19 mouse cellular contexts compared by ENCODE assay signal in the genomic region with DNA sequence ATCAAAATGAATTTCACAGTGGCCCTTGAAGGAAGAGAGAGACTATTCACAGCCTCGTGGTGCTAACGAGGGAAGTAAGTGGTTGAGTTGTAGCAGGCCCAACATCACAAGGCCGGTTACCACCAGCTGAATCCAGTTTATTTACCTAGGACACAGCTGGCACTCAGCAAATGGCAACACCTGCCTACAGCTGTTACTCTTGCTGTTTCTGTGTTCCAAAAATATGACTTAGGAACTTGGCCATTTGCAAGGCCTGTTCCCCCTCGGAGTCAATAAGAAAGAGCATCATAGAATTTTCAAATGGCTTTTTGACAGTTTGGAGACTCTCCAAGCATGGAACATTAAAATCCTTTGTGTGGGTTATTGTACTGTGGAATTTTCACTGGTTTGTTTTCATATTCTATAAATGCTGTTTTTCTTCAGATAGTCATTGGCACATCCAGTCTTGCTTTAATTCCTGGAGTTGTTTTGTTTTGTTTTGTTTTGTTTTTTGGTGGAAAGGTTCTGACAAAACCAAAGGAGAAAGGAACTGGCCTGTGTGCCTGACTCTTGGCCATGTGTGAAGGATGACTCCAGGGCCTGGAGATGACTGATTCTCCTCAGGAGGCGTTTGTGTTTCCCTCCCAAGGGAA. TPM values are rescaled to one million over a fixed set of nuclear protein-coding genes. Genes with fewer than 3 reads are reported as not detected.
DNase-seq lines count a peak whose midpoint lies in the region; ATAC-seq and TF ChIP-seq lines count a peak whose summit lies in the region.
"Had no signal": no experiment of that assay in that cellular context is flagged by ENCODE, and none has a peak within 500 bp of the region (broad histone marks: within the 10 kb centered on the region; RNA-seq: fewer than 3 reads in every experiment).

No protein-coding gene starts in this region.

- H3K4me1 ChIP-seq in embryonic facial prominence, embryonic 14.5 days (ENCODE audit: control insufficient read depth, insufficient read depth, low read length), result peaks cover 4% of the 10 kb centered on the region; the same call in 1 of the 2 replicates
- H3K4me1 ChIP-seq in embryonic facial prominence, embryonic 10.5 days, result 0 out of 2 replicates have a peak, but pooled peaks cover 6% of the 10 kb centered on the region
- peaks cover 10% of the 10 kb centered on the region; the same call in 1 of the 2 replicates for H3K4me1 ChIP-seq in kidney, adult 2 months (ENCODE audit: control insufficient read depth, insufficient read depth, low read length)
- peaks cover 10% of the 10 kb centered on the region for H3K4me1 ChIP-seq in lung, embryonic 14.5 days (ENCODE audit: insufficient read depth)

- H3K27me3 ChIP-seq in embryonic facial prominence, embryonic 14.5 days (replicated peaks; ENCODE audit: control insufficient read depth, insufficient read depth, low read length), result no peaks in the 10 kb centered on the region
- H3K27me3 ChIP-seq in embryonic facial prominence, embryonic 10.5 days (replicated peaks; ENCODE audit: low read depth, poor library complexity, severe bottlenecking), result no peaks in the 10 kb centered on the region
- no peaks in the 10 kb centered on the region for H3K27me3 ChIP-seq in kidney, adult 2 months (replicated peaks; ENCODE audit: control insufficient read depth, insufficient read depth, low read length)
- no peaks in the 10 kb centered on the region for H3K27me3 ChIP-seq in lung, embryonic 14.5 days (ENCODE audit: insufficient read depth, low read length)
- H3K27me3 ChIP-seq: hindbrain, embryonic 12.5 days had no signal

- TF ChIP-seq CTCF in kidney, adult 2 months (conservative IDR thresholded peaks at IDR 0.05; ENCODE audit: insufficient read depth, insufficient read length, low read depth, low read length), result no peak
- TF ChIP-seq CTCF in lung, embryonic 14.5 days (IDR thresholded peaks at IDR 0.05; ENCODE audit: low read depth), result no peak

- WGBS in embryonic facial prominence, embryonic 14.5 days, result 51% methylated on average over 5 of the region's 5 CpGs
- 74% methylated on average over 5 of the region's 5 CpGs for WGBS in embryonic facial prominence, embryonic 10.5 days
- WGBS in kidney, adult 2 months, result 63% methylated on average over 5 of the region's 5 CpGs
- 41% methylated on average over 5 of the region's 5 CpGs for WGBS in lung, embryonic 14.5 days

- H3K9ac ChIP-seq in embryonic facial prominence, embryonic 14.5 days (ENCODE audit: low read depth, low read length), result no peak overlapping the region
- no peak overlapping the region for H3K9ac ChIP-seq in lung, embryonic 14.5 days
- H3K9ac ChIP-seq: hindbrain, embryonic 12.5 days had no signal

- no peaks in the 10 kb centered on the region for H3K9me3 ChIP-seq in embryonic facial prominence, embryonic 14.5 days (ENCODE audit: control insufficient read depth, low read length)
- no peaks in the 10 kb centered on the region for H3K9me3 ChIP-seq in embryonic facial prominence, embryonic 10.5 days
- H3K9me3 ChIP-seq in lung, embryonic 14.5 days (ENCODE audit: low read depth, low read length), result no peaks in the 10 kb centered on the region
- H3K9me3 ChIP-seq: forebrain, embryonic 10.5 days; hindbrain, embryonic 12.5 days had no signal

- H3K4me2 ChIP-seq in embryonic facial prominence, embryonic 14.5 days (ENCODE audit: low read depth, low read length), result no peak overlapping the region
- H3K4me2 ChIP-seq in lung, embryonic 14.5 days, result no peak overlapping the region
- H3K4me2 ChIP-seq: hindbrain, embryonic 12.5 days had no signal

- H3K4me3 ChIP-seq in embryonic facial prominence, embryonic 14.5 days (ENCODE audit: low read depth, low read length), result no peak overlapping the region
- H3K4me3 ChIP-seq in embryonic facial prominence, embryonic 10.5 days, result no peak overlapping the region
- H3K4me3 ChIP-seq in kidney, adult 2 months (ENCODE audit: insufficient read depth, low read depth, low read length), result no peak overlapping the region
- no peak overlapping the region for H3K4me3 ChIP-seq in lung, embryonic 14.5 days (ENCODE audit: low read depth, low read length)
- H3K4me3 ChIP-seq: forebrain, embryonic 10.5 days; hindbrain, embryonic 12.5 days; left cerebral cortex, adult 2 months had no signal

- peak; percentile 41 for DNase-seq in embryonic facial prominence, embryonic 14.5 days (ENCODE audit: low spot score)
- DNase-seq in embryonic facial prominence, embryonic 10.5 days (ENCODE audit: low spot score), result no peak
- peak; percentile 54 for DNase-seq in kidney, adult 2 months
- no peak for DNase-seq in kidney, postnatal 14 days
- peak; percentile 51 for DNase-seq in lung, embryonic 14.5 days
- no peak for DNase-seq in lung, adult 18-20 months
- peak; percentile 56 for DNase-seq in fibroblast of lung, adult 2 months (ENCODE audit: low read depth)
- DNase-seq: adrenal gland, postnatal 14 days; cerebellum, adult 2 months; gastrocnemius, postnatal 25 days; liver; thymus, adult 18-20 months; thymus, postnatal 36 days had no signal

- ATAC-seq in embryonic facial prominence, embryonic 14.5 days (ENCODE audit: low read depth), result peak; percentile 41; the same call in 1 of the 2 replicates
- no peak for ATAC-seq in lung, embryonic 14.5 days (ENCODE audit: insufficient read depth)
- ATAC-seq: forebrain, embryonic 16.5 days; intestine, postnatal 0 days had no signal

- H3K36me3 ChIP-seq in embryonic facial prominence, embryonic 14.5 days (ENCODE audit: control insufficient read depth, insufficient read depth, low read length), result no peaks in the 10 kb centered on the region
- H3K36me3 ChIP-seq in embryonic facial prominence, embryonic 10.5 days (replicated peaks), result no peaks in the 10 kb centered on the region
- H3K36me3 ChIP-seq in kidney, adult 2 months (ENCODE audit: control insufficient read depth, insufficient read depth, low read length), result no peaks in the 10 kb centered on the region
- H3K36me3 ChIP-seq in lung, embryonic 14.5 days (ENCODE audit: insufficient read depth), result no peaks in the 10 kb centered on the region
- H3K36me3 ChIP-seq: forebrain, embryonic 10.5 days; hindbrain, embryonic 12.5 days had no signal

- H3K27ac ChIP-seq in embryonic facial prominence, embryonic 14.5 days (replicated peaks; ENCODE audit: low read depth, low read length), result no peak overlapping the region
- no peak overlapping the region for H3K27ac ChIP-seq in embryonic facial prominence, embryonic 10.5 days (replicated peaks)
- H3K27ac ChIP-seq in kidney, adult 2 months (ENCODE audit: insufficient read depth, low read depth, low read length), result no peak overlapping the region
- H3K27ac ChIP-seq in lung, embryonic 14.5 days (ENCODE audit: low read depth), result no peak overlapping the region
- H3K27ac ChIP-seq: forebrain, embryonic 10.5 days; hindbrain, embryonic 12.5 days; left cerebral cortex, adult 2 months; macrophage had no signal

- TF ChIP-seq POLR2A in kidney, adult 2 months (IDR thresholded peaks at IDR 0.05; ENCODE audit: low read depth, low read length), result no peak

RNA-seq across cellular contexts. Expression of a gene that starts 44.6 kb away (rescaled TPM):
- 28.1 and 31.7 TPM in 2 replicates for polyA plus RNA-seq in embryonic facial prominence, embryonic 14.5 days (2014; fragmentation: Nextera tagmentation; extraction: Ambion mirVana)
- polyA plus RNA-seq in embryonic facial prominence, embryonic 10.5 days (2016; fragmentation: Nextera tagmentation; extraction: Ambion mirVana), result 18.9 and 19.1 TPM in 2 replicates
- polyA plus RNA-seq in kidney, adult 2 months (2012; rRNA removed), result 9.0 and 9.5 TPM in 2 replicates
- polyA plus RNA-seq in lung, embryonic 14.5 days (2014; fragmentation: Nextera tagmentation; extraction: Ambion mirVana), result 23.3 and 24.5 TPM in 2 replicates

Comparison
In these comparisons a context has a peak if more than half of its experiments do, and no peak if none do; other contexts are left out.
1. DNase-seq: peak in embryonic facial prominence, embryonic 14.5 days (single experiment), kidney, adult 2 months (single experiment), lung, embryonic 14.5 days (single experiment) and fibroblast of lung, adult 2 months (single experiment); none in embryonic facial prominence, embryonic 10.5 days (single experiment), kidney, postnatal 14 days (single experiment) and lung, adult 18-20 months (0 of 2).